Mouse (Mus musculus): ENCODE data around the gene Pcnx2. TPM values are rescaled to one million over a fixed set of nuclear protein-coding genes. Genes with fewer than 3 reads are reported as not detected.

Gene Pcnx2
- total RNA-seq, 2 experiments from 2014 or later: 66.0 to 66.3 TPM

DNA sequence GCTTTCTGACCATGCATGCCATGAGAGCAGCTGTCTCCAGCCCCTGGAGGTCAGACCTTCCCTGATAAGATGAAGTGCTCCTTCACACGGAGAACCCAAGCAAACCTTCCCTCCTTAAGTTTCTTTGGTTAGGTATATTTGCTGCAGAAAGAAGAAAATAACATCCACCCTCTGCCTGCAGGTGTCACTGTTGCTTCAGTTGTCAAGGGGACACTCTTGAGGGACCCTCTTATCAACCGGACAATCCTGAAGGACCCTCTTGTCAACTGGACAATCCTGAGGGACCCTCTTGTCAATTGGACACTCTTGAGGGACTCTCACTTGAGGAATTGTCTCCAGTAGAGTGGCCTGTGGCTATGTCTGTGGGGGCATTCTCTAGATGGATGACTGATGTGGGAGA, 73.4 kb downstream of the Pcnx2 start:
- DNase-seq (ENCODE audit: extremely low spot score in 1 of 2, low spot score in 1 of 2): peak in 1 of 2 experiments; percentile 27

DNA sequence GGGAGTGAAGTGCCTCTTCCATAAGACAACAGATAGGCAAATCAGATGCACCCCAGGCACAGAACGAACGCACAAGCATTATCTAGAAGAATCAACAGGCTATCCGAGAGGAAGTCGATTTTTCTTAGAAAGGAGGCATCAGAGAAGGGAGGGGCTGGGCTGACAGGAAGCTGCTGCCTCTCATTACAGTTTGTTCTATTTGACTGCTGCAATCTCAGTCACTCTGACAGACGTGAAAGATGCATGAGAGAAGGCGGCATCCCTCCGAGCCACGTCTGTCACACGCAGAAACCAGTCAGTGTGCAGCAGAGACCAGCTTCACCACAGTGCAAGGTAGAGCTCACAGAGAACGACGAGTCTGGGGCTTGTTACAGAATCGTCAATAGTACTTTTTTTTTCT, 74.4 kb downstream of the Pcnx2 start:
- peak in 1 of 2 experiments; percentile 23 for DNase-seq (ENCODE audit: extremely low spot score in 1 of 2, low spot score in 1 of 2)

DNA sequence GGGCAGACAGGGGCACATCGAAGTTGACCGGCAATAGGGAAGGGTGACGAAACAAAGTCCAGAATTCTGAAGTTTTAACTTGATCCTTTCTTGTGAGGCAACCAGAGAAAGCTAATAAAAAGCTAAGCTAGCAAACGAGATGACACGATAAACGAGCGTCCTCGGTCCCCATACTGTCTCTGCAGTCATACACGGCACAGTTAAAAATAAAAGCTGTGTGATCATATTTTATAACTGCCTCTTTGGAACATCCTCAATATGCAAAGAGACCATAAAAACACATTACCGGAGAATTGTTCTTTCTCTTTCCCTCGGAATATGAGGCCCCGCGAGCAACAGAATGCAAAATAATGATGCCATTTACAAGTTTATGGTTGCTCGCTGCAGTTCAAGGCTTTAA, 76.1 kb downstream of the Pcnx2 start:
- no peak for DNase-seq (ENCODE audit: extremely low spot score in 1 of 2, low spot score in 1 of 2)

DNA sequence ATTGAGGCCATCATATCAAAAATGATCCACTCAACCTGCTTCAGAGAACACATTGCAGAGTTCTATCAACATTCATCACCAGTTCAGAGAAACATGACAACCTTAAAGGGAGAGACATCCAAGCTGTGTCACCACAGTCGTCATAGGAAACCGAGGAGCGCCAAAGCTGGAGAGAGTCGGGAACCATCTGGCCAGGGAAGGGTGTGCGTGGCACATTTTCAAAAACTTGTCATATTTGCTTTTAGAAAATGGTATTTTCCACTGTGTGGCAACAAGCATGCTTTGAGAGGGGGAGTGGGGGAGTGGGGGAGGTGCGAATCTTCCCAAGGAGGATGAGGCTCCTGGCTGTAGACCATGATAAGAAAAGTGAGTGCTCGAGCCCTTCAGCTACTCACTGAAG, 78.3 kb downstream of the Pcnx2 start:
- peak in 1 of 2 experiments; percentile 50 for DNase-seq (ENCODE audit: extremely low spot score in 1 of 2, low spot score in 1 of 2)

DNA sequence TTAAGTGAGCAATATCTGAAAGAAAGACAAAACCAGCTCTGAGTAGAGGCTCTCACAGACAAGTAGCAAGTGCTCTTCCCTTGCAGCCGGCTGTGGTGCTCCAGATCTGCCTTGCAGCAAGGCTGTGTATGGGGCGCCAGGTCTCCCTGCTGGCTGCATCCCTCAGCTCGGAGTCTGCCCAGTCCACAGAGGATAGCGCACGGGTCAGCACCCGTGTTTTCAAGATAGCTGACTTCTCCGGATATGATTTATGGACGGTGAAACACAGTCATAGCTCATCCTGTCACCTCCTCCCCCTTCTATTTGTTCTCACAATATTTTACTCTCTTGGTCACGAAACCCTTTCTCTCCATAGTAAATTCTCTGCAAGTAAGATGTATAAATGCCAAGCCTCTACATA, 79.3 kb downstream of the Pcnx2 start:
- DNase-seq (ENCODE audit: extremely low spot score in 1 of 2, low spot score in 1 of 2): no peak

DNA sequence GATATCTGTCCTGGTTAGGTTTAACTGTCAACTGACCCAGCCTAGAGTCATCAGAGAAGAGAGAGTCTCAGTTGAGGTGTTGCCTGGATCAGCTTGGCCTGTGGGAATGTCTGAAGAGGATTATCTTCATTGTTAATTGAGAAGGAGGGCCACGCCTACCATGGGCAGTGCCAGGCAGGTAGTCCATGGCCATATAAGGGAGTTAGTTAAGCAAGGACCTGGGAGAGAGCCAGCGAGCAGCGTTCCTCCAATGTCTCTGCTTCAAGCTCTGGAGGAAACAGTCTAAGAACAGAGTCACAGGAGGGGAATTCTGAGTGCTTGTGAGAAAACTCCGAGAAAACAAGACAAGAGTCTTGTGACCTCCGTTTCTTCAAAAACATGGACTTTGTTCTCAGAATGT, 81.4 kb downstream of the Pcnx2 start:
- DNase-seq (ENCODE audit: extremely low spot score in 1 of 2, low spot score in 1 of 2): no peak

DNA sequence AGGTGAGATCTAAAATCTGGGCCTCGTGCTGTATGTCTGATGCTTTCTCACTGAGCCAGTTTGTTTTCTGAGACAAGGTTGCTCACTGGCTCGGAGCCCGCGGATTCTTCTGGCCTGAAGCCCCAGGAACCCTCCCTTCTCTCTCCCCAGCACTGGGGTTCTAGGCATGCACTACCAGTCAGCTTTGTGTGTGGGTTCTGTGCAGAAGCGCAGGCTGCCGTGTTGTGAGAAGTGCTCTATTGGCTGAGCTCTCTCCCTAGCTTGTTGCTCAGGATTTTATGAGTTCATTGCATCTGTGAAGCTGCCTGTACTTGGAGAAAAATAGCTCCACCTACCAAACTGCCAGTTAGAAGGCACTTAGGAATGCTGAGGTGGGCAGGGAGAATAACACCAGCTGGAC, 89.3 kb downstream of the Pcnx2 start:
- DNase-seq (ENCODE audit: extremely low spot score in 1 of 2, low spot score in 1 of 2): peak; percentile 45 to 47

DNA sequence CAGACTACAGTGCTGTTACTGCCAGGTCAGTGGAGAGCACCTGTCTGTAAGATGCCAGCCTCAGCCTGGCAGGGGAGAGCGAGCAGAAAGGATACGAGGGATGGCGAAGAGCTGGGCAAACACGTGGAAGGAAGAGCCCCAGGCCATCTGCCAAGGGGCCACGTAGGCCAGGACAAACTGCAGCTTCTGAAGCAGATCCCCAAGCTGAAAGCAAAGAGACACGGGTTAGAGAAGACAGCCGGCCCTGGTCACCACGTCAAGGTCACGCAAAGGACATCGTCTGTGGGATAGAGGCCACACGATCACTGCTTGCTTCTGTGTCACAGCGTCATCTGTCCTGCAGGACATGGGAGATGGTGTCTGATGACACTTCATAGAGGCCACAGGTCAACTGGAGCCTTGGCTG, 90.2 kb downstream of the Pcnx2 start:
- DNase-seq (ENCODE audit: extremely low spot score in 1 of 2, low spot score in 1 of 2): no peak

DNA sequence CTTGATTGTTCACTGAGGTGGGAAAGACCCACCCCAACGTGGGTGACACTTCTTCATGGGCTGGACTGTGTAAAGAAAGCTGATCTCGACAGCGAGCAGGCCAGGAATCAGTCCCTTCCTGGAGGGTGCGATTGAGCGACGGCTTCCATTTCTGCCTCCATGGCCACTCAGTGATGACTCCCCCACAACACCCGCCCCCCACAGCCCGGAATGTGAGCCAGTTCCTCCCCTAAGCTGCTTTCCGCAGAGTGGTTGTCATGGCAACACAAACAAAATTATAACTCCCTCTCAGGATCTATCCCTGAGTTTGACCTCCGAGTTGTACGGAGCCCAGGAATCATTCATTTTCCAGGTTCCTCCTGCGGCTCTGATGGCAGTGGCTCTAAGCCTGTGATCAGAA, 91.7 kb downstream of the Pcnx2 start:
- no peak for DNase-seq (ENCODE audit: extremely low spot score in 1 of 2, low spot score in 1 of 2)

DNA sequence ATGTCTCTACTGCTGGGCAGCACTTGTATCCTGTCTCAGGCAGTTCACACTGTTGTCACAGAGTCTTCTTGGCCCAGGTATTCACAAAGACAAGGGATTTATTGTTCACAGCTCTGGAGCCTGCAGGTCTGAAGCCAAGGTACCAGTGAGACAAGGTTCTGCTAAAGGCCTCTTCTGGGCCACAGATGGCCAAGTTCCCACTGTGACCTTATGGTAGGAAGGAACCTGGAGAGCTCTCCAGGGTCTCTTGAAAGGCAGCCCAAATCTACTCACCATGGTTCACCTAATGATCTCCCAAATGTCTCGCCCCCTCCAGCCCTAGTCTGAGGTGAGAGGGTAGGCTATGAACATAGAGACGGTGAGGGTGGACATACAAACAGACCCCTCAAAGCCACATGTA, 101.1 kb downstream of the Pcnx2 start:
- no peak for DNase-seq (ENCODE audit: extremely low spot score in 1 of 2, low spot score in 1 of 2)

DNA sequence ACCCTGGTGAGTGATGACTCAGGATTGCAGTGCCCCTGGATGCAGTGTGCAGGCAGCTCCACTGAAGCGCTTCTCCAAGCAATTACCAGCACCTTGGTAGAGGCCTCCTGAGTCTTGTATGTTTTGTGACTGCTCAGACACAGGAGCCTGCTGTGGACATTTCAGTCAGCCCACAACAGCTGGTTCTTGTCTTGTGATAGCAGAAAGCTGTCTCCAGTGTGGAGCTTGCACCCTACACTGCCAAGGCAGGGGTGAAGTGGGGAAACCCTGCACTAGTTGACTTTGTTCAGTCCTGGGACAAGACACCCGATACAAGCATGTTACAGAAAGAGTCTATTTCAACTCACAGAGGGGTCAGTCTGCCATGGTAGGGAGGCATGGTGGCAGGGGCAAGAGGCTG, 102.8 kb downstream of the Pcnx2 start:
- DNase-seq (ENCODE audit: extremely low spot score in 1 of 2, low spot score in 1 of 2): no peak

DNA sequence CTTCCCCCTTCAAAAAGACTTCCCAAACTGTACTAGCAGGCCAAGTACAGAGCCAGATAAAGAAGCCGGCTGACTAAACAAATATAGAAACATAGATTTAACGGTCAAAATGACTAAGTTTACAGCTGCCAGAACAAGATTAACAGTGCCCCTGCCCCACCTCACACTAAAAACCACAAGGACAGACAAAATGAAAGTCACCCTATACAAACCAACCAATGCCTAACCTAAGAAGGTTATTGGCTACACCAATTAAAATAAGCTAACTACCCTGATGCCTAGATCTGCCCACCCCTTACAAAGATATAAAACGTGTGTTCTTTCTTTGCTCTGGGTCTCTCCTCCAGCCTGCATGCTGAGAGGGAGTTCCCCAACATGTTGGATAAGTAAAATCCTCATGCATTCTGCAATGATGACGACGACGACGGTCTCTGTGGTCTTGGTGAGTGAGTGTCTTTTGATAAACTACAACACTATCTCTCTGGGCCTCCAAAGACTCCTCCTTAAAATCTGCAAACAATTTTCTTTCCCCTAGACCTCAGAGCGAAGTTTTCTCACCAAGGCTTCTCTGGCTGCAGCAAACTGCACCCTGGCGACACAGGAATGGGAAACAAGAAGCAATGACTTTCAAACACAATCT, 105.2 kb downstream of the Pcnx2 start:
- no peak for DNase-seq (ENCODE audit: extremely low spot score in 1 of 2, low spot score in 1 of 2)

DNA sequence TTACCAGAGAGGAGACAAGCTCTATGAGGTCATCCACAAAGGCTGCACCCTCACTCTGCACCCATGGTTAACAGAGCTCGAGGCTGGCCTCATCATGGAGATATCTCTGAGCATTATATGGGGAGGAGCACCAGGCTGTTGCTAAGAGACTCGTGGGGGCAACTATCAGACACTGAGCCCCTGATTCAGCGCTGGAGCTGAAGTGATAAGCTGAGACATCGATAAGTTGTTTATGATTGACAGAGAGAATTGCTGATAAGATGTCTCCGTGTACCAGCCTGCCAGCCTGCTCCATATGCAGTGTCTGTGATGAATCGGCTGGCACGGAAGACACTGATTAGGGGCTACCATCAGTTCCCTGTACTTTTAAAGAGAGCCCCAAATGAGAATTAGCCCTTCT, 111.2 kb downstream of the Pcnx2 start:
- no peak for DNase-seq (ENCODE audit: extremely low spot score in 1 of 2, low spot score in 1 of 2)

DNA sequence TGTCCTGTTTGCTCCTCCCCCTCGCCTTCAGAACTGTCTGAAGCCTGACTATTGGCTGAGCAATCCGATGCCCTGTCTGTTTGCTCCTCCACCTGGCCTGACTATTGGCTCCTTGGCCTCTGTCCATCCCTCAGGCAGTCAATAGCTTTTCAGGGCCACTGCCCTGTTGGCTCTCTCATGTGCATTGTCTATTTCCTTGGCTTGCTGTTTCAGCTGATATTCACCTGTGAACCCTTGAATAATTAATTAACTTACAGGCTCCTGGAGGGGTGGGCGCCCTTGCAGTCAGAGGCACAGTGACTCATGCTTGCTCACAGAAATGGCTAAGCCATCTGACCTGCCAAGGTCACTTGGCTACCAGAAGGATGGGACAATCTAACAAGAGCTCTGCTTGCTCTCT, 116.0 kb downstream of the Pcnx2 start:
- no peak for DNase-seq (ENCODE audit: extremely low spot score in 1 of 2, low spot score in 1 of 2)

DNA sequence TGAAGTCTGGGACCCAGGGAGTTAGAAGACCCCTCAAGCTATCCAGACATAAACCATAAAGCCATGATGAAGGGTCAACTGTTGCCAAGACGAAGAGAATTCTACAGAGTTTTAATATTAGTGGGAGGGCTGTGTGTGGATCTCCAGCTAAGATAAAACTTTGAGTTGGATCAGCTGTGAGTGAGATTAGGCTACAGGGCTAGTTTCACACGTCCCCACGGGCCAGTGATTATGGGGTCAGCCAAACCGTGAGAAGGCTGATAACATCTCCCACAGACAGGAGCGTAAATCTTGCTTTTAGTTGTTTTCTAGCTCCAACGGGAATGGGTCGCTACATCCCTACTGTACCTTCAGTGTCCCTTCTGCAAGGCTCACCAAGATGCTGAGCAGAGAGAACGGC, 118.5 kb downstream of the Pcnx2 start:
- DNase-seq (ENCODE audit: extremely low spot score in 1 of 2, low spot score in 1 of 2): no peak

DNA sequence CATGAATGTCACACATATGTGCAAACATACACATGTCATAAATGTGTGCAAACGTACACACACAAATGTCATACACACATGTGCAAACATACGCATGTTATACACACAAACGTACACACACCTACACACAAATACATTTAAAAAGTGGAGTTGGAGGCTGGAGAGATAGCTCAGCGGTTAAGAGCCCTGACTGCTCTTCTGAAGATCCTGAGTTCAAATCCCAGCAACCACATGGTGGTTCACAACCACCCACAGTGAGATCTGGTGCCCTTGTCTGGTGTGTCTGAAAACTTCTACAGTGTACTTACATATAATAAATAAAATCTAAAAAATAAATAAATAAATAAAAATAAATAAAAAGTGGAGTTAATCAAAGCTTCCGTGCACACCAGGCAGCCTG, 119.2 kb downstream of the Pcnx2 start:
- no peak for DNase-seq (ENCODE audit: extremely low spot score in 1 of 2, low spot score in 1 of 2)

DNA sequence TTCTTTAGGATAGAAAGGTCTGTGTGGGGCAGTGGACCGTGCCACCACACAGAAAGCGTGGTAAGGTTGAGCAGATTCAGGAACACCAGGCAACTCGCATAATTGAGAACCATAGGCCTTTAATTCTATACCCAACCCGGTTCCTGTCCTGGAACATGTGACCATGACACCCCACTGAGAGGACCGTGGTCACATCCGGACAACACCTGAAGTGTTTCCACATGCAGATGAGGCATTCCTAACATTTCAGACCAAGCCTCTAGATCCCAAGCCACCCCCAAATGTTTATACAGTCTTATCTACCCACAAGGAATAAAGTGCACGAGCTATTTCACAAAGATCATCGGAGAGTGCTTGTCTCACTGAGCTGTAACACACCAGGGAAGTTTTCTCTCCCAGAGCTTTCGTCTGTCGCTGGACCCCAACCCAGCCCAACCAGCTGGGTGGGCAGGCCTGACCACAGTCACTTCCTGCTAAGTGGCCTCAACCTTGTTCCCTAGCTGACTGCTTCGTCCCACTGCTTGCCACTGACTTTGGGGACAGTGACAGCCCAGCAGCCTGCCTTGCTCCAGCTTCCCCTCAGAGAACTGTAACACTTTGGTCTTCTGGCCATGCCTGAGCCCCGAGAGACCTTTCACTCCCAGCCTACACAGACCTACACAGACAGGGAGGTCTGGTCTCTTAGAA, 120.5 kb downstream of the Pcnx2 start:
- DNase-seq (ENCODE audit: extremely low spot score in 1 of 2, low spot score in 1 of 2): no peak

DNA sequence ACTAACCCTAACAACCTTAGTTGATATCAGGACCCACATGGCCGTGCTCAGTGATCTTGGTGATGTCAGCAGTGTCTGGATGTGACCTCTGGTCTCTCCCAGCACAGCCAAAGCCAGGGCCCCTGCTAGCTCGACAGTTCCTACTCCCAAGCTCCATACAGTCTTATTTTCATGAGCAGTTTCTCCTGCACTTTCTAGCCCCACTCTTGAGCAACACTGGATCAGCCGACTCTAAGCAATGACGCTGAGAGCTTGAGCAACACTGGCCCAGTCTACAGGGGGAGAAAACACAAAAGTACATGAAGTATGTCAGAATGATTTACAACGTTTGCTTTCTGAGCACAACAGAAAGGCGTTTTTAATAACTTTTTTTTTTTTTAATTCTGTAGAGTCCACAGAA, 121.3 kb downstream of the Pcnx2 start:
- no peak for DNase-seq (ENCODE audit: extremely low spot score in 1 of 2, low spot score in 1 of 2)

DNA sequence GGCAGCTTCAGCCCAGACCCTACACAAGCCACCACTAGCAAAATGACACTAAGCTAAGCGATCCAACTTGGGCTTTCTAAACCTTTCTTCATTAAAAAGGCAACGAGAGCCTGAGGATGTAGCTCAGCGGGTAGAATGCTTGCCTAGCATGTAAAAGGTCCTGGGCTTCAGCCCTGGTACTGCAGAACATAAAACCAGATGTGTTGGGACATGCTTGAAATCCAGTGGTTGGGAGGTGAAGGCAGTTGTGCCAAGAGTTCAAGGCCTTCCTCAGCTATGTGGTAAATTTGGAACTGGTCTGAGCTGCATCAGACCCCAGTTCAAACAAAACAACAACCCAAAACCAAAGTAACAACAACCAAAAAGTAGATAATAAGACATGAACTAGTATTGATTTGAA, 121.8 kb downstream of the Pcnx2 start:
- no peak for DNase-seq (ENCODE audit: extremely low spot score in 1 of 2, low spot score in 1 of 2)

DNA sequence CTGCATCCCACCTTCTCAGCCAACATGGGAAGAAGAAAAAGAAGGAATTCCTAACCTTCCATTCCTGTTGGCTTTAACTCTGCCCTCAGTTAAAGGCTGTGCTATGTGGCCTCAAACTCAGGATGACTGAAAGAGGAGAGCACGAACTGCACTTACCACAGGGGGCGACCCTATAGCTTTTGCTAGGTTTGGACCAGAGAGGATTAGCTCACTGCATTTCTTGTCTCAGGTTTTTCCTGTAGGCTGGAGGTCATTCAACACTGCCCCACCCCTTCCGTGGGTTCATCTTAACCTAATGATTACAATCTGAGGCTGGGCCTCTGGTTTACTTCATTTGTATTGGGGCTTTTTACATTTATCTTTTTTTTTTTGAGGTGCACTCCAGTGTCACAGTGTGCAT, 123.1 kb downstream of the Pcnx2 start:
- no peak for DNase-seq (ENCODE audit: extremely low spot score in 1 of 2, low spot score in 1 of 2)

DNA sequence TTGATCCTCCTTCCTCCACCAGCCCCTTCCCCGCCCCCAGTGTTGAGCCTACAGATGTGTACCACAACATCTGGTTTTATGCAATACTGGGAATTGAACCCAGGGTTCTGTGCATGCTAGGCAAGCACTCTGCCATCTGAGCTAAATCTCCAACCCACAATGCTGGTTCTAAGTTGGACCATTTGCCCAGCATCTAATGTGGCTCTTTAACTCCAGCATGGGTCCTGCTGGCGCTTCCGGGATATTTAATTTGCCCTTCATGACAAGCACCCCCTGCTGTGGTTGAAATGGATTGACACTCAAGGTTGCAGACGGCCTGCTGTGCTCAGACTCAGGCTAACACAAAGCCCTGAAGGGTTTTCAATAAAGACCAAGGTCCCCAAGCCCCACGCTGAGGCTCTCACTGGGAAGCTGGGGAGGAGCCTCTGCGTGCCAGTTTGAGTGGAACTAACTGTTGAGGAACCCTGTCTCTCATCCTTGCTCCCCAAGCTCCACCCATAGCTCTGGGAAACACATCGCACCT, 124.8 kb downstream of the Pcnx2 start:
- DNase-seq (ENCODE audit: extremely low spot score in 1 of 2, low spot score in 1 of 2): no peak

DNA sequence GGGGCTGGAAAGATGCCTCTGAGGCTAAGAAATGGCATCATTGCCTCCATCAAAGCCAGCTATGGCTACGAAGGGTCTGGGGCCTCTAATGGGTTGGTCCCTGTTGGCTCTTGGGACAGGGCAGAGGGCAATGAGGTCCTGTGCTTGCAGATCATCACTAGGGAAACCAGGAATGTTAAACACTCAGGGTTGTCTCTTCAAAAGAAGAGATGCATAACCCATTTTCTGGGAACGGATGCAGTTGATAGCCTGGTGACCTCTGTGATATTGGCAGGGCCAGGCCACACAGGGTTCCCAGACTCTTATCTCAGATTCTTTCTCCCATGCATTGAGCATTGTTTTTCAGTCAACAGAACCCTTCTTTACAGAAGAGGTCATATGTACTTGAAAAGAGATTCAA, 125.8 kb downstream of the Pcnx2 start:
- DNase-seq (ENCODE audit: extremely low spot score in 1 of 2, low spot score in 1 of 2): no peak
